Mouse (Mus musculus): ENCODE results near the gene Sp100. TPM values are rescaled to one million over a fixed set of nuclear protein-coding genes. Genes with fewer than 3 reads are reported as not detected.

Sp100 gene
- total RNA-seq, 1 experiment from 2014 or later = 19.8 TPM

GRCm38 (mm10) chr1:85702531-85702930 lies 52.7 kb downstream of the Sp100 start:
- DNase-seq = no peak

DNA sequence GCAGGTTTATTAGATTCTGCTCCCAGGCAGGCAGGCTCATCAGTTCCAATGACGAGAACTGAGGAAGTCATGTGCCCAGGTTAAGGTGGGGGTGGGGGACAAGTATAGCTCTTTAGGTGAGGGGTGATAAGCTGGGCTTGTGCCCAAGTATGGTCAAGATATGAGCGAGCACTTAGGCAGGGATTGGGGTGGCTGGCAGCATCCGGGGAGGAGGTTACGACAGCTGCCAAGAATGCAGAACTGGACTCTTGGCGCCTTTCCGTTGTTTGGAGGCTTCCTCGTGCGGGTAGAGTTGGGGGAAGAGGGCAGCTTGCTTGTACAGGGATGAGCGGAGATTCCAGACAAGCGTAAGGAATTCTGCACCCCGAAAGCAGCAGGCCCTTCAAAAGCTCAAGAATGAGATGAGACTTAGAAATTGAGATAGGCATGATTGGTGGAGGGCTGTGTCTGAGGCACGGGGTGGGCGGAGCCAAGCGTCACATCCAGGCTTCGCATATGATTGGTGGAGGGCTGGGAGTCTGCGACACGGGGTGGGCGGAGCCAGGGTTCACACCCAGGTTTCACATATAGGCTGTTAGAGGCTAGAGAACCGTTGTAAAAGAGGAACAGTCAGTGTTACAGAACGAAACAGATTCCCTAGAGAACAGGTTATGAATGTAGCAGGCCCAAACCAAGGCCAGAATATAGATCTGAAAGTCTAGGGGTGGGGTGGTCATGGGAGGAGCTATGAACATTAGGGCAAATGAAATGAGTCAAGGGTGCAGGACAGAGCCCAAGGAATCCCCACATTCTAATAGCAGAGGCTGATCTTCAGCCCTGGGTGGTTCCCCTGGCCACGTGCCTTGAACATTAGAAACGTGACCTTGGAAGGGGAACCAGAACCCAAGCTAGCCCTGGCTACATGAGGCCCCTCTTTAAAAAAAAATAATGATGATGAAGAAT lies 53.7 kb downstream of the Sp100 start:
- DNase-seq = peak; percentile 64

DNA sequence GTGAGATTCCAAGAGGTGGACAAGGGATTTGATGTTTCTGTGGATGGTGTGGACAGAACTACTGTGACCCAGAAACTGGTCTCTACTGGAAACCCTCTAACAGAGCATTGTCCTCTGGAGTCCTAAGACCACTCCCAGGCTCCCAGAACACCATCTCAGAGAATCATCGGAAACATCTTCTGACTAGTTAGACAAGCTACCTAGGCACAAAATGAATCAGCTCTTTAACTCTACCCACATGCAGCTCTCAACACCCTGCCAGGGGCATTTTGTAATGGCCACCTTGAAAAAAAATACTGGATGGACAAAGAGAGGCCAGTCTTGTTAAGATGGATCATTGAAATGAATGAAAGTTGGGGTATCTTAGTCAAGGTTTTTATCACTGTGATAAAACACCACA lies 55.8 kb downstream of the Sp100 start:
- DNase-seq = no peak

DNA sequence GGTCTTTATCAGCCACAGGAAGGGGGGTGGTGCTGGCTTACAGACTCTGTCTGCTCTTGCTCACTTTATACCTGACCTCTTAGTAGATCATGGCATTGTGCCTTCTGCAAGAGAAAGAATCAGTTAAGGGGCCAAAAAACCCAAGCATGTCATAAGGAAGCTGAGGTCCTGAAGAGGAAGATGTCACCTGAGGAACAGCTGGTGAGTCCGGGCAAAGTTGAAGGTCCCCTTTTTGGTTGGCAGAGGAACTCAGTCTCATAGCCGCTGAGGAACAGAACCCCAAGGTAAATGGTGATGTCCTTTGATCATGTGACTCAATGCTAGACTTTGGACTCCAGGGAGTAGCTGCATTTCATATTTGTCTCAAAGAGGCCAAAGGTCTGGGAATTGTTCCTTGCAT lies 57.0 kb downstream of the Sp100 start:
- no peak for DNase-seq

DNA sequence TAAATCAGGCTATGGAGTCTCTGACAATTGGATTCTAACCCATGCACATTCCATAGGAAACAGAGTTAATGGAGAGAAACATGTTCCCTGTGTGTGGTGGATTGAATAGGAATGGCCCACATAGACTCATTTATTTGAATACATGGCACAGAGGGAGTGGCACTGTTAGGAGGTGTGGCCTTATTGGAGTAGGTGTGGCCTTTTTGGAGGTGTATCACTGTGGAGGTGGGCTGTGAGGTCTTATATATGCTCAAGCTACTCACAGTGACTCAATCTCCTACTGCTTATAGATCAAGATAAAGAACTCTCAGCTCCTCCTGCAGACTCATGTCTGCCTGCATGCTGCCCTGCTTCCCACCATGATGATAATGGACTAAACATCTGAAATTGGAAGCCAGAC lies 64.7 kb downstream of the Sp100 start:
- DNase-seq = no peak

DNA sequence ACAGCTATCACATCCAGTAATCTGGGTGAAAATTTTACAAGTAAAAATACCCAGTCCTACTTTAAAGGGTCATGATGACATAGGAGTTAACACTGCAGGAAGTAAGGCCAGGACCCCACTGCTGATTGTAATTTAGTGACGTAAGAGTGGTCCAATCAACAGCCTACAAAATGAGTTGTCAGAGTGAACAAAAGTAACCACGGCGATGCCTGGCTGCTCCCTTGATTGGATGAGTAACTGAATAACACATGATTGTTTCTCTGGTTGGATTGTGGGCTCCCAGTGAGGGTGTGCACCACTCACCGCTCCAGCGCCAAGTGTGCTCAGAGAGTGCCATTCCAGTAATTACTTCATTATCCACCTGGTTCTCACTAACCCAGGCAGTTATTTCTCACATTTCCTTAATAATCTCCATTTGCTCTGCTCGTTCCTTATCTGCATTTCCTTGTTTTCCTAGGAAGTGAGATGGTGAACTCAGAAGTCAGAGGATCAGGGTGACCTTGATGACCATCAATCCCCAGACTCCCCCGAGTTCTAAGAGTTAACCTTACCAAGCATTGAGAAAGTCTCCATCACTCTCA lies 66.7 kb downstream of the Sp100 start:
- no peak for DNase-seq

DNA sequence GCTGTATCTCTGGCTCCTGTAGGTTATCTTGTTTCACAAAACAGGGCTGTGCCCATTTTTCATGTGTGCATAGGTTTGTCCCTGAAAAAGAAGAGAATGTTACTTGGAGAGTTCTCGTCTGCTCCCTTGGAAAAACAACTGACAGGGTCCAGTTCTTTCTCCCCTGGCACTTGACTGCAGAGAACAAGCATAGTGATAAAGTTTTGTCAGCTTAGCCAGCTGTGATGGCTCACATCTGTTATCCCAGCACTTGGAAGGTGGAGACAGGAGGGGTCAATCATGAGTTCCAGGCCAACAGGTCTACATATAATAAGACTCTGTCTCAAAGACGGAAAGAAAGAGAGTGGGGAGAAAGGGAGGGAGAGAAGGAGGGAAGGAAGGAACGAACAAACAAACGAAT lies 69.3 kb downstream of the Sp100 start:
- no peak for DNase-seq

GRCm38 (mm10) chr1:85720220-85720893 lies 70.6 kb downstream of the Sp100 start:
- no peak for DNase-seq

DNA sequence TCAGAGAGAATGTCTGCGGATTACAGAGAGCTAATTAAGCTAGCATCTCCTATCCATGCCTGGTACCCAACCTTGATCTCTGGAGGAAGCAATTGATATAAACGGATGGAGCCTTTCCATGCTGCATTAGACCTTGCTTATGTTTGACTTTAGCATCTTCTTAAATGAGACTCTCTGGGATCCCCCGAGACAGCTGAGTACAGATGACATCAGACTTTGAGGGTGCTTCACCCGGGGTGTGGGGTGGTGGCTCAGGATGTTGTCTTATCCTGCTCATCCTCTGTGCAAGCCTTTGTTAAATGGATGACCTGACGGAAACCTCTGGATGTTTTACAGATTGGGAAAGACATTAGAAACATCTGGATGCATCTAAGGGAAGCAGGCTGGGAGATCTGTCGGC lies 80.7 kb downstream of the Sp100 start:
- DNase-seq = no peak

DNA sequence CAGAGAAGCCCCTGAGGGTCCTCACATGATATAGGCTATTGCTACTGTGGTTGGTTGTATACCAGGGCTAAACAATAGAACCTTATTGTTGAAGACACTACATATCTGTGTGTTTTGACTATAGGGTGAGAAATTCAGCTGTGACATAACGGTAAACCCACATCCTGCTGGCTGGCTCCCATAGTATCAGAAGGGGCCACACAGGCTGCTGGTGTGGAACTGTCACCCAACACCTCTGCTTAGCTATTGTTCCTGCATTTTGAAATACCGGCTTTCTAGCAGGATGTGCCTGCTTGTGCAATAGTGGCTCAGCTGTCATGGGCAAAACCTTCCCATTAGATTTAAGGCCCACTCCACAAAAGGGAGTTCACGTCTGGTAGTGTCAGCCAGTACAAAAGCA lies 82.8 kb downstream of the Sp100 start:
- DNase-seq = no peak

- no peak for DNase-seq
Observed at GRCm38 (mm10) chr1:85734511-85734910, 84.7 kb downstream of the Sp100 start.

DNA sequence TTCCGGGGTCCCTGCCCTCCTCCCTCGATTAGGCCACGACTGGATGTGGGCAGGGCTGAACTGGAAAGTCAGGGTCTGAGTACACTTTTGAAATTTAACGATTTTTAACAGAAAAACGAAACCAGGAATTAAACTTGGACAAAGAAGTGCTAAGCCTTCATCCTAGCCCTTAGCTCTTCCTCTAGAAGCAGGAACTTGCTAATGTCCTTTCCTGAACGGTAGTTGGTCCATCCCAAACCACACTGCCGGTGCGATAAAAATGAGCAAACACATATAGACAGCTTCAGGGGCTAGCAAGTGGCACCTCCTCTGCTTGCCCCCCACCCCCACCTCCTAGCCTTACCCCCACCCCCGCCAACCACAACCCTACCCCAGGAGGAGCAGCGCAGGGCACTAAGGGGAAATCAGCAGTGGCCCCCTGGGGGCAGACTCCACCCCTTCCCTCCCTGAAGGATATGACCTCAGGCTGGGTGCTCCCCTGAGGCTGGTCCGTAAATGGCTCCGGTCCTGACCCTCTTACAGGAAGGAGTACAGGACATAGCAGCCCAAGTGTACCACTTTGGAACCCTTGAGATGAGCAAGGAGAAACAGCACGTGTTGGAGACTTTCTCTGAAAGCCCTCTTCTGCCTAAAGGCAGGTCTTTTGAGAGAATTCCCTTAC lies 85.8 kb downstream of the Sp100 start:
- DNase-seq = no peak

DNA sequence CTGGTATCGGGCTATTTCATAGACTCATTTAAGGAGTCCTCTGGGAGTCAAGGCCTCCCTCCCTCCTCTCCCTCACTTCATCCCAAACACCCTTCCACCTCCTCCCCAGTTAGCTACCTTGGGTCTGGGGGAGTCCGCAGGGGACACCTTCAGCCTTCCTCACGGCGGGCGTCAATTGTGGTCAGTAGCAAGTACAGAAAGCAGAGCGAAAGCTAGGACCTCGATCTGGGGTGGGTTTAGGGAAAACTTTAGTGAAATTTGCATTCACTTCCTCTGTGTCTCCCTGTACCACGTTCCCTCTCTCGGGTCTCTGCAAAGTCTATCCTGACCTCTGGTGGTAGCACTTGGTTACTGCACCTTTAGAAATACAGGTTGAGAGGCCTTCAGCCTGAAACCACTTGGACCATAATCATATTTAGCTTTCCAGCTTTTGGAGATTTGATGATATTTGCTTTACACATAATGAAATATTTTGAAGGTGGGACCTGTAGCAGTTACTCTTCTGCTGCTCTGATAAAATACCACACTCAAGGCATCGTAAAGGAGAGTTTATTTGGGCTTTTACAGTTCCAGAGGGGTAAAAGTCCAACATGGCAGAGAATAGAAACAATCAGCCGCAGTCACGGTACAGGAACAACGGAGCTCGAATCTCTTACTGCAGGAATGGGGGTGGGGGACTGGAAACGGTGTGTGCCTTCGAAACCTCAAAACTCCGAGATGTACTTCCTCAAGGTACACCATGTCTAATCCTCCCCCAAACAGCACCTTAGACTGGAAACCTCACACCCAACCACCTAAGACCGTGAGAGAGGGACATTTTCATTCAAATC lies 86.8 kb downstream of the Sp100 start:
- DNase-seq = peak; percentile 33

DNA sequence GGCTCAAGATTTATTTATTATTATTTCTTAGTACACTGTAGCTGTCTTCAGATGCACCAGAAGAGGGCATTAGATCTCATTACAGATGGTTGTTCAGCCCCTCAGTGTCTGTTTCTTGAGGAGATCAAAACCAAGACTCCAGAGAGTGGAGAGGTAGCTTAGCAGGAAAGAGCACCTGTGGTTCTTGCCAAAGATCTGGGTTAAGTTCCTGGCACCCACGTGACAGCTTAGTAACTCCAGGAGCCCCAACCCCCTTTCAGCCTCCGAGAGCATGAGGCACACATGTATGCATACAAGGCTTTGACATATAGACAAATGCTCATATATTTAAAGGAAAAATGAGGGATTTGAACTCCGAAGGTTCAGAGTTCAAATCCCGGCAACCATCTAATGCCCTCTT lies 89.2 kb downstream of the Sp100 start:
- DNase-seq = no peak

- DNase-seq = no peak
Observed at GRCm38 (mm10) chr1:85739819-85740218, 90.0 kb downstream of the Sp100 start.

- DNase-seq = no peak
Observed at GRCm38 (mm10) chr1:85740923-85741322, 91.1 kb downstream of the Sp100 start.

DNA sequence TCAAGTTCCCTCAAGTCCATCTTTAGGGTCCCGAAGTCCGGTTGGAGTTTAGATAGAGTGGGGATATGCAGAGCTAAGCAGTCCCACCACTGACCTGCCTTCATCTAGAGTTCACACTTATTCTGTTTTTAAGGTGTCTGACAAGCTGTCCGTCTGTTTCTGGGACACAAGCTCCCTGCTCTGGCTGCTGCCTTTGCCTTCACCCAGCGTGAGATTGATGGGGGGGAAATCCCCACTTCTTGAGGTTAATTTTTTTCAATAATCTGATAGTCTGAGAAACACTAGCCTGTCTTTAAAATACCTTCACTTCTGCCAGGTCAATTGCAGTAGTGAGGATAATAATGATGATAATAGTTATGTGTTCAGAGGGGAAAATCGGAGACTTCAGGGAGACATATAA lies 92.5 kb downstream of the Sp100 start:
- no peak for DNase-seq

- DNase-seq = no peak
Observed at GRCm38 (mm10) chr1:85742916-85743505, 93.2 kb downstream of the Sp100 start.

GRCm38 (mm10) chr1:85744539-85744938 lies 94.8 kb downstream of the Sp100 start:
- DNase-seq = no peak

DNA sequence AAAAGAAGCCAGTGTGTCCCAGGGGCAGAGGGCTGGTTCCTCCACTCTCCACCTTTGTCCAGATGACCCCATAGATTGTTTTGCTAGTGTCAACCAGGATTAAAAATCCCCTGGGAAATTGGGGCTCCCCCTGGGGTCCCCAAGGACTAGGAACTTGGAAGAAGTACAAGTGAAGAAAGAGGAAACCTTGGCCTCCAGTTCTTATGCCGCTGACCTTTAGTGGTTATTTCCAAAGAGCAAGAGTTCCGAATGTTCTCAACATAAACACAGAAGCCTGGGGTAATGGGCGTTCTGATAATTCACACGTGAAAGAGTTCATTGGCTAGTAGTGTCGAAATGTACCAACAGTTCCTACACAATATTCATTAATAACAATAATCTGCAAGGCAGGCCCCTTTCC lies 96.7 kb downstream of the Sp100 start:
- DNase-seq = no peak

GRCm38 (mm10) chr1:85749829-85750228 lies 100.0 kb downstream of the Sp100 start:
- DNase-seq = no peak

All from adrenal gland, postnatal 25 days (tissue).